Mouse (Mus musculus) embryonic stem cell, embryonic (primary cell): ENCODE results near the gene B9d1.

Experiments used
- CTCF ChIA-PET, 4 experiments: fragments of 300-600 bp in 2 of 4; fragments of 350-600 bp in 2 of 4; sonication (Branson Sonifier 250); formaldehyde crosslinking; loops; one replicate each; lab custom pipeline; 2022; ENCODE audit warnings: inconsistent platforms in 2 of 4; lab: Charles Lee
- POLR2A ChIA-PET, 4 experiments: fragments of 300-600 bp in 2 of 4; fragments of 350-600 bp in 2 of 4; sonication (Branson Sonifier 250); formaldehyde crosslinking; loops; one replicate each; lab custom pipeline; 2022; ENCODE audit warnings: antibody characterized with exemption in 4 of 4, inconsistent platforms in 1 of 4; lab: Charles Lee

Gene B9d1

DNA sequence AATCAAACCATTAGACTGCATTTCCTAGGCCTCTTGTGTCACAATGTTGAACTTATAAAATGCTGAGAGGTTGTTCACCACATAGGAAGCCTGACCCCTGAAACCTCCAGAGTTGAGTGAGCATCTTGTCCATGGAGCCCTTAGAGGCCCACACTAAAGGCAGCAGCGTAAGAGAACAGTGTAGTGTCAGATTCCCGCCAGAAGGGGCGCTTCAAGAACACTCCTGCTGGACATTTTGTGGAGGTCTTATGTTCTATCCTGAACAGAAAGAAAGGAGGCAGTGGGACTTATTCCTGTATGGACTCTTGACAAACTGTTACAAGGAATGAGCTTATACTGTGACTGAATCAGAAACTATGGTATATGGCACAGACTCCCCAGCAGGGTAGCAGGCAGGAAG lies 10.0 kb downstream of the B9d1 start:
- CTCF ChIA-PET: interaction anchor here in 3 of 4 experiments (0.5 to 1.8 kb wide), 14 partner anchors 9 to 291 kb away, joined by 3 to 9 read pairs (median 4); partner anchors contain the start of gene B9d1 (in 2 of the 3)
- POLR2A ChIA-PET: interaction anchor here (0.6 to 1.8 kb wide), 11 partner anchors 9 to 235 kb away, joined by 3 to 12 read pairs (median 3); partner anchors contain the start of gene Mapk7 (in 1 of the 4)

DNA sequence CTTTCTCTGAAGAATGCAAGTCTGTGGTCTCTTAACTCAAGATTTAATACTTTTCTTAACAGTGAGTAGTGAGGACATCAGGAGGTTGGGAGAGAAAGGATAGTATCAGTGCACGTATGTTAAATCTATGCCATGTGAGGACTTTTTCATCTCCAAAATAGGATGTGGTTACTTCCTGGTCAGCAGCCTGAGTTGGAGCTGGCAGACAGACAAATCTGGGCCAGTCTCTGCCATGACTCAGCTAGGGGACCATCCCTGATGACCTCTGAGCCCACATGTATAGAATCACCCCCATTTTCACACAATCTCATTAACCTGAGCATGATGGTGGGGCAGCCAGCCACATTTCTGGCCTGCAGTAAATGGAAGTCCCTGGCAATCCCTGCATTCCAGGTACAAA lies 13.0 kb downstream of the B9d1 start:
- ChIA-PET CTCF (no interaction called here), POLR2A (interaction anchor here in 2 of 4 experiments (0.8 to 3.3 kb wide), 3 partner anchors 11 to 67 kb away, joined by 3 to 15 read pairs (median 3); no protein-coding TSS in a partner anchor)

DNA sequence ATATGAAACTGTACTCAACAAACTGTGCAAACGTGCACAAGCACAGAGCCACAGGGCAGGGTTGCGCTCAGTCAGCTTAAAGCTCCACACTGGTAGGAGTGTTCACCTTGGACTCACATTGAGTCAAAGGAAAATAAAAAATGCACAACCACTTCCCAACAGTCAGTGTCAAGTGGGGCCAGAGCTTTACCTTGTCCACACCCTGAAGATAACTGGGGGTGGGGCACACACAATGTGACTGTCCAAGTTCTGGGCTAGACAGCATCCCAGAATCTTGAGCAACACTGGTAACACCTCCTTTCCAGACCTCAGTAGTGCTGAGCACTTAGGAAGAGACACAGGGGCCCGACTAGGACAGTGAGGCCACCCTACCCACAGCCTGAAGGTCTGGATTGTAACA lies 13.9 kb downstream of the B9d1 start:
- ChIA-PET POLR2A (interaction anchor here in 2 of 4 experiments (0.6 to 3.3 kb wide), 7 partner anchors 10 to 252 kb away, joined by 3 to 16 read pairs (median 4); partner anchors contain the start of gene Aldh3a2 (in 1 of the 2)), CTCF (interaction anchor here in 2 of 4 experiments (0.5 to 1.7 kb wide), 3 partner anchors 101 to 196 kb away, joined by 3 to 4 read pairs (median 4); no protein-coding TSS in a partner anchor)

DNA sequence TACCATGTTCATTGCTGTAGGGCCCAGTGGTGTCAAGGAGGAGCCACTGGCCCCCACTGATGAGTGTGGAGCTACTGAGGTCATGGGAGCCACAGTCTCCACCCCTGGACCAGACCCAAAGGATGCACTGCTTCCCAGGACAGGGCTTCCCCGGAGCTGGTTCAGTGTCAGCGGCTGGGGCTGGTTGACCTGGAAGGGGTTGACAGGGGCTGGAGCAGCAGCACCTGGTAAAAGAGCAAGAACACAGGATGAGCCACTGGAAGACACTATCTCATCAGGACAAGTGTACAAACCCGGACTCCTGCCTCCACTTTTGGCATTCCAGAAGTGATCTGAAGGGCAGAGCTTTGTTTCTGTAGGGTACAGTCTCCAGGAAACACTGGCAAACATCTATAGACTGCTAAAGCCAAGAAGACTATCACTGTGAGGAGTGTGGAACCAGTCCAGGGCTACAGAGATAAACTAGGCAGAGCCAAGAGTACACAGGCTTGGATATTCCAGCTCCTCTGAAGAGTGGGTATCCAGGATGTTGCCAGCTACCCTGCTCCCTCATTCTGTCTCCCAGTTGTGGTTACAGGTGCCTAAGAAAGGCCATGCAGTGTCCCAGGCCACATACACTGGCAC lies 14.7 kb downstream of the B9d1 start:
- CTCF ChIA-PET: interaction anchor here in 3 of 4 experiments (0.5 to 1.7 kb wide), 5 partner anchors 100 to 195 kb away, joined by 3 to 5 read pairs (median 4); no protein-coding TSS in a partner anchor
- POLR2A ChIA-PET: interaction anchor here in 3 of 4 experiments (0.6 to 2.2 kb wide), 11 partner anchors 9 to 253 kb away, joined by 3 to 16 read pairs (median 4); partner anchors contain the start of genes Mapk7 (in 2 of the 3) and Aldh3a2 (in 1 of the 3)

DNA sequence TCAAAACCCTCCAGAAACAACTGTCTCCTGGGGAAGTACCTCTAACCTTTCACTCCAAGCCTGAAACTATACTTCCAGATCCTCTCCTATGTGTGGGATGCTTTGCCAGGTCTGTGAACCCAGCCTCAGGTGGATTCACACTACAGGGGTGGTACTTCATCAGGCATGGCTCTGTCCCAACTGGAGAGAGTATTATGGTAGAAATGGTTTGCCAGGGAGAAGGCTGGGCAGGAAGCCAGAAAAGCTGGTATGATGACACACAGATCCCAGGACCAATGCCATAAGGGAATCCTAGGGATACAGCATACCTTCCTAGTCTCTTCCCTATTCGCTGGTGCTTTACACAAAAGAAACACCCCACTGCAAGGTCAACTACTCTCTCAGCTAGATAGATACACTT lies 21.9 kb downstream of the B9d1 start:
- POLR2A ChIA-PET: interaction anchor here in 3 of 4 experiments (0.6 to 7.9 kb wide), 6 partner anchors 9 to 550 kb away, joined by 3 to 65 read pairs (median 4); no protein-coding TSS in a partner anchor
- CTCF ChIA-PET: no interaction called here

DNA sequence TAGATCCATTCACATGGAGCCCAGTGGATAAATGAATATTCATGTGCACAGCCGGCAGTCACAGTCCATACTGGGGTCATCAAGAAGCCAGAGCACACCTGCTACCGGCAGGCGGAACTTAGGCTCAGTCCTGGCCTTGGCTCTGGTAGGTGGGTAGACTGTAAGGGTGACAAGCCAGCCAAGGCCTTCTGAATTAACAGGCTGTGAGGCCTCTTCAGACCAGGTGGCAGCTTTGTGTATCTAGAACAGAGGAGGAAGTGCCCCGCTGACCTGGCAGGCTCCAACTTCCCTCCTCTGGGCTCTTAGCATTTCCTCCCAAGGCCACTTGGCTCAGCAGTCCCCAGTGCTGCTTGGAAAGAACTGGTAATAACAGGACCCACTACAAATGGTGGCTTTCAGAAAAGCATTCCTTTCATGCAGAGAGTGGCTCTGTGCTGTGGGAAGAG lies 24.3 kb downstream of the B9d1 start:
- ChIA-PET POLR2A (interaction anchor here in 3 of 4 experiments (0.6 to 7.9 kb wide), 29 partner anchors 9 to 324 kb away, joined by 3 to 65 read pairs (median 4); partner anchors contain the start of genes Epn2 (in 2 of the 3), Aldh3a2 (in 1 of the 3), B9d1 (in 1 of the 3) and Fam83g (in 1 of the 3)), CTCF (interaction anchor here in 3 of 4 experiments (0.5 to 1.2 kb wide), 4 partner anchors 90 to 566 kb away, joined by 3 to 5 read pairs (median 3); no protein-coding TSS in a partner anchor)

DNA sequence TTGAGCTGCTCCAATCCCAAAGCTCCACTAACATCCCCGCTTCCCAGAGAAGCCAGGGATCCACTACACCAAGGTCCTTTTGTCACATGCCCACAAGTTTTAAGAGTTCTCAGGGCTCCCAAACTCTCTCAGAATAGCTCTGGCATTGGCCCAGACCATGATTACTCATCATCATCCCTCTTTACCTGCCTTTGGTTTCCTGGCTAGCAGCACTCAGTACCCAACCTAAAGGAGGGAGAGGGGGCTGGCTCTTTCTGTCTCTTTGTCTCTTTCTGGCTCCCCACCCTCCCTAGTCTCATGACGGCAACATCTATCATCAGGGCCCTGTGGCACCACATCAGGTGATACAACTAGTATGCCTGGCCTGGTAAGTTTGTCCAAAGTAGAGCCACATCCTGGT lies 27.9 kb downstream of the B9d1 start:
- POLR2A ChIA-PET: interaction anchor here in 3 of 4 experiments (0.7 to 7.9 kb wide), 5 partner anchors 10 to 213 kb away, joined by 3 to 65 read pairs (median 4); no protein-coding TSS in a partner anchor
- CTCF ChIA-PET: interaction anchor here in 1 of 4 experiments (0.7 kb wide), 1 partner anchor 116 kb away, joined by 3 read pairs; no protein-coding TSS in a partner anchor

DNA sequence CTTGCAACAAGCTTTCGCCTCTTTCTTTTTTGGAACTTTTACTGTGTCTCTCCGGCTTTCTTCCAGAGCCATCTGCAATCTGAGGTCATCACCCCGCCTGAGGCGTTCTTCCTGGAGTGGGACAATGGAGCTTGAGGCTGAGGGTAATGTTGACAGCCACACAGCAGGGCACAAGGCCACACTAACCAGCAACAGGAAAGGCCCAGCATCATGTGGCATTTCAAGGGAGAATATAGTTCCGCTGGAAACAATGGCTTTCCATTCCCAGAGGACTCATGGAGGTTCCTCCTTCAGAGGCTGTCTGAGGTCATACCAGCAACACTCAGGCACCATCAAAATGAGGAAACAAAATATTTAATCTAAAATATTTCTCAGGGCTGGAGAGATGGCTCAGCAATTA lies 28.6 kb downstream of the B9d1 start:
- ChIA-PET POLR2A (interaction anchor here in 3 of 4 experiments (0.6 to 7.9 kb wide), 7 partner anchors 9 to 304 kb away, joined by 3 to 65 read pairs (median 5); no protein-coding TSS in a partner anchor), CTCF (interaction anchor here in 1 of 4 experiments (0.6 to 0.7 kb wide), 2 partner anchors 97 to 1752 kb away, joined by 3 to 4 read pairs; no protein-coding TSS in a partner anchor)

DNA sequence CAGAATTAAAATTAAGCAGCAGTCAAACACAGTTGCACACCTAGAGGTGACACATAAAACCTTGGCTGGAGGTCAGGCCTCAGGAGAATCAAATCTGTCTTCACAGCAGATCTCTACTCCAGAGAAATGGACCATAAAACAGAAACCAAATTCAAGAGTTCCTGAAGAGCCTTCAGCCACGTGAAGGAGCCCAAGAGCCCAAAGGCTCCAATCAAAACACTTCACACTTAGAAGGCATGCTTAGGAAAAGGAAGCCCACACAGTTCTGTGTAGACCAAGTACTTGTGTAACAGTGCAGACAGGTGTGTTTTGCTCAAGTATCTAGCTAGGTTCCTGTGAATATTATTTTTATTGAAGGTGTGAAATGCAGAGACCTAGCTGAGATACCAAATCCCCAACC lies 30.6 kb downstream of the B9d1 start:
- CTCF ChIA-PET: no interaction called here
- POLR2A ChIA-PET: interaction anchor here (0.6 to 2.8 kb wide), 14 partner anchors 8 to 744 kb away, joined by 3 to 9 read pairs (median 3); no protein-coding TSS in a partner anchor

DNA sequence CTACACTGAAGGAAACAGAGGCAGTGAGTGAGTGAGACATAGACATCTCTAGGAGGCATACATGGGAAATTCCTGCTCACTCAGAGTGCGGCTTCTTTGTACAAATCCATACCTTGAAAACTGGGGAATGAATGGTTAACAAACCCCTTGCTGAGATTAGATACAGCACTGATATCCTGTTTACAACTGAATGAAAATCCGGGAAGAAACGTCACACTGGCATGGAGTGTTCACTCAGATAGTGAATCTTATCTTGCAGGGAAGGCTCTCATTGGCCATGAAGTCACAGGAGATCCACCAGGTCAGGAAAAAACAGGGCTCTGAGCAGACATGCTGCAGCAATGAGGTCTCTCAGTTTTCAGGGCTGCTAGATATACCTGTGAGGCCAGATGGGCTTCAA lies 32.0 kb downstream of the B9d1 start:
- ChIA-PET POLR2A (interaction anchor here in 2 of 4 experiments (1.0 to 1.6 kb wide), 7 partner anchors 10 to 125 kb away, joined by 3 to 4 read pairs (median 3); no protein-coding TSS in a partner anchor), CTCF (no interaction called here)

DNA sequence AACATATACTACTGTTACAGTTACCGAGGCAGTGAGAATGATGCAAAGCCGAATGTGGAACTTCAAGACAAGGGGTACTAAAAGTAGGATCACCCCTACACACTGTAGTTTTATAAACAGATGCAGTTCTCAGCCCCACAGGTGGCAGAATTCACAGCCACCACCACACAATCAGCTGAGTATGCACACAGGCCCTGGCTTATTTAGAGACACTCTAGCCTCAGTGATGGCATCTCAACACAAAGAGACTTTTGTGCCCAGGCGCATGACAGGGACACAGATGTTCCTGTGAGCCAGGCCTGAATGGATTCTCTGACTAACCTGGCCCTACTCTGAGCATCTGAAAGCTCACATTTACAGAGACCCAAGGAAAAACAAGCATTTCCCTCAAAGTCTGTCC lies 32.4 kb downstream of the B9d1 start:
- ChIA-PET CTCF (no interaction called here), POLR2A (interaction anchor here in 2 of 4 experiments (1.0 to 2.5 kb wide), 7 partner anchors 9 to 47 kb away, joined by 3 to 9 read pairs (median 4); no protein-coding TSS in a partner anchor)

DNA sequence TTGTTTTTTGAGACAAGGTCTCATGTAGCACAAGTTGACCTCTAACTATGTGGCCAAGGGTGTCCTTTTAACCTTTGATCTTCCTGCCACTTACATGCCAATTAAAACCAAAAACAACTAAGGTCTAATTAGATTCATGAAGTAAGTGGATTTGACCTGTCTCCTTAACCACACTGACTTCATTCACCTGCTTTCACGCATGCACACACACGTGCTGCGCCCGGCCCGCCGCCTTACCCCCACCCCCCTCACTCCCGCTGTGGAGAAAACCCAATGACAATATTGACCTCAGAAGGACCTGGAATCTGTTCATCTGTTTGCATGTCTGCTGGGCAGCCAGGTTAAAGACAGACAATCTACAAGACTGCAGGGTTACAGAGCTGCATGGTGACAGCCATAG lies 35.7 kb downstream of the B9d1 start:
- POLR2A ChIA-PET: interaction anchor here in 1 of 4 experiments (0.9 to 7.0 kb wide), 2 partner anchors 11 to 317 kb away, joined by 3 to 65 read pairs; no protein-coding TSS in a partner anchor
- CTCF ChIA-PET: no interaction called here

DNA sequence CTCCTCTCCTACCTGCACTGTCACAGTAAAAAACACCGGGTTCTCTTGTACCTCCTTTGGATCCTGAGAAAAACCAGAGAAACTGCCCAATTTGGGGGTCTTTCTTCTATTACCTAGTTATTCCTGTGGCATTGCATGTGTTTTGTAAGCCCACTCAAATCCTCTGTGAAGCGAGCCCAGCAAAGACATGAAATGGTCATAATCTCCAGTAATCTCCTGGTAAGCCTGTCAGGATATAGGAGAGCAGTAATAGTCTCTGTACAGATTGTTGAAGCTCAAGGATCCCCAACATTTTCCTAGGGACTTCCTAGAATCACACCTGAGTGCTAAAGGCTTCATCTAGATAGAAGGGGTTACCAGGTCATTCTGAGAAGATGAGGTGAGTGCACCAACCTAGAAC lies 36.2 kb downstream of the B9d1 start:
- CTCF ChIA-PET: no interaction called here
- POLR2A ChIA-PET: interaction anchor here in 2 of 4 experiments (0.9 to 7.0 kb wide), 6 partner anchors 11 to 317 kb away, joined by 3 to 65 read pairs (median 3); no protein-coding TSS in a partner anchor

DNA sequence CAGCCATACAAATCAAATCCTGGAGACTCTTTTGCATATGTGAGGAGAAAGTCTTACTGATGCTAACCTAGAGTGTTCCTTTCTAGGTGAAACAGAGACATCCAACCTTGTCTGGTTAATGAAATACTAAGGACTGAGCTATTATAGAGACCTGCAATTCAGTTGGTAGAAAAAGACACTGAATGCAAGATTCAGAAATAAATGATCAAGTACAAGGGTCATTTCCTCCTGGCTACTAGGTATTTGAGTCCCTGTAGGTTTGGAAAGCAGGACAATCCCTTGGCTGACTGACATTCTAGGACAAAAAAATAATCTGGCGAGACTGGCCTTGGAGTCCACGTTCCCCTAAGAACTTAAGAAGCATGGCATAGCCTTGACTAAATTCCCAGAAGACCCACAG lies 40.6 kb downstream of the B9d1 start:
- ChIA-PET POLR2A (interaction anchor here in 2 of 4 experiments (0.9 to 7.0 kb wide), 4 partner anchors 16 to 216 kb away, joined by 3 to 65 read pairs (median 3); no protein-coding TSS in a partner anchor), CTCF (no interaction called here)

DNA sequence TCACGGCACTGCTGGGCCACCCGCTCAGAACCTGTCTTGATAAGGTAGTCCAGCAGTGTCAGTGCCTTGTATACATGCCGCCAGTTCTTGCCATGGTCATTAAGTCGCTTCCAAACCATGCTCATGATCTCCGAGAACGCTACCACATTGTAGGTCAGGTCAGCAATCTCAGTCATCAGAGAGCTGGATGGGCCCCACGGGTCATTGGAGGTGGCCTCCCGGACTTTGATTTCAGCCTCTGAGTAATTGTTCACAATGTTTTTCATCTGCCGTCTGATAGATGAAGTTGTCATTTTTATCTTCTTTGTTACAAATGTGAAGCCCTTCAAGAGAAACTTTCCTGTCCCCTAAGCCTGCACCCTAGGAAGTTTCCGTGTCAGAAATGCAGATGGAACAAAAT lies 41.5 kb downstream of the B9d1 start:
- ChIA-PET POLR2A (interaction anchor here in 2 of 4 experiments (1.4 to 1.9 kb wide), 2 partner anchors 12 to 17 kb away, joined by 3 to 6 read pairs; no protein-coding TSS in a partner anchor), CTCF (no interaction called here)

DNA sequence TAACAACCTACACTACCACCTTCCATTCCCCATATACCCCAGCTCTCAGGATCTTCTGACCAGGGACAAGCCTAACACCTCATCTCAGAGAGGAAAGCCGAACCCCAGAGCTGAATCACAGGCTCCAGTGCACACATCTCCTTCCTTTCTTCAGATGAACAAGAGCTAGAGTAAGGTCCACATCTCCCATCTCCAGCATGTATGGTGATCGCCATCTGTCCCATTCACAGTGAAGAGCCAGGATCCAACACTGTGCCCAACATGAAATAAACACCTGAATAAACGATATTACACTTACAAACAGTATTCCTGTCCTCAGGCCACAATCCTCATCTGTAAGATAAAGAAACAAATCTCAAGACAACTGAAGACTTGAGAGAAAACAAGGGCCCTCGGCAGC lies 42.8 kb downstream of the B9d1 start:
- CTCF ChIA-PET: interaction anchor here in 1 of 4 experiments (0.5 kb wide), 1 partner anchor 324 kb away, joined by 7 read pairs; no protein-coding TSS in a partner anchor

DNA sequence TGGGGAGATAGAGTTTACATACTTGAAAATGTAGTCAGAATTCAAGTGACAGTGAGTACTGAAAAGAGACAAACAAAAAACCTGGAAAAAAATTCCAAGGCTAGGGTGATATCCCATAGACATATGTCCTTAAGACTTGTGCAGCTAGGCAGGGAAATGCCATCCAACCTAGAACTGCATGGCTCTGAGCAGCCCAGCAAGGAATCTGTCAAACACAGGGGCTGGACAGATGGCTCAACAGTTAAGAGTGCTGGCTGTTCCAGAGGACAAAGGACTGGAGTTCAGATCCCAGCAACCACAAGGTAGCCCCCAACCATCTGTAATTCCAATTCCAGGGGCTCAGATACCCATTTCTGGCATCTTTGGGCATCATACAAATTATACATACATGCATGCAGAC lies 45.7 kb downstream of the B9d1 start:
- ChIA-PET CTCF (interaction anchor here in 2 of 4 experiments (0.6 to 0.9 kb wide), 2 partner anchors 35 to 69 kb away, joined by 3 to 9 read pairs; no protein-coding TSS in a partner anchor), POLR2A (interaction anchor here in 1 of 4 experiments (5.2 kb wide), 1 partner anchor 8 kb away, joined by 20 read pairs; no protein-coding TSS in a partner anchor)

More for the DNA sequence above, 42.8 kb downstream of the B9d1 start:
- POLR2A ChIA-PET: interaction anchor here in 1 of 4 experiments (1.9 kb wide), 1 partner anchor 14 kb away, joined by 6 read pairs; no protein-coding TSS in a partner anchor
